ENCODE assay signal across 12 mouse cellular contexts in genomic region chr3:52662164-52662908, GRCm38 (mm10).
DNase-seq lines count a peak whose midpoint lies in the region; ATAC-seq lines count a peak whose summit lies in the region.
"Had no signal": no experiment of that assay in that cellular context is flagged by ENCODE, and none has a peak within 500 bp of the region (broad histone marks: within the 10 kb centered on the region; RNA-seq: fewer than 3 reads in every experiment).

No protein-coding gene starts in this region.

- no peaks in the 10 kb centered on the region for H3K27me3 ChIP-seq in forebrain, embryonic 10.5 days (ENCODE audit: poor library complexity, severe bottlenecking)
- peaks cover 2% of the 10 kb centered on the region; the same call in 1 of the 2 replicates for H3K27me3 ChIP-seq in forebrain, embryonic 12.5 days
- H3K27me3 ChIP-seq in neural tube, embryonic 15.5 days (replicated peaks), result peaks cover 3% of the 10 kb centered on the region; the same call in 1 of the 2 replicates

- no peak overlapping the region for H3K4me2 ChIP-seq in forebrain, embryonic 12.5 days
- no peak overlapping the region for H3K4me2 ChIP-seq in neural tube, embryonic 15.5 days
- H3K4me2 ChIP-seq: liver, embryonic 11.5 days had no signal

- ATAC-seq in forebrain, embryonic 12.5 days (ENCODE audit: low FRiP score), result no peak
- ATAC-seq in neural tube, embryonic 15.5 days (ENCODE audit: low FRiP score), result peak; percentile 35; the same call in 1 of the 2 replicates

- no peak overlapping the region for H3K4me3 ChIP-seq in forebrain, embryonic 10.5 days
- H3K4me3 ChIP-seq in forebrain, embryonic 12.5 days (replicated peaks), result no peak overlapping the region
- no peak overlapping the region for H3K4me3 ChIP-seq in neural tube, embryonic 15.5 days (replicated peaks)
- H3K4me3 ChIP-seq: heart, adult 2 months had no signal

- no peak overlapping the region for H3K9ac ChIP-seq in forebrain, embryonic 12.5 days
- no peak overlapping the region for H3K9ac ChIP-seq in neural tube, embryonic 15.5 days (replicated peaks)

- H3K27ac ChIP-seq in forebrain, embryonic 10.5 days, result peak overlapping the region; percentile 44
- no peak overlapping the region for H3K27ac ChIP-seq in forebrain, embryonic 12.5 days
- H3K27ac ChIP-seq in neural tube, embryonic 15.5 days (replicated peaks), result no peak overlapping the region
- H3K27ac ChIP-seq: heart, adult 2 months had no signal

- no peaks in the 10 kb centered on the region for H3K9me3 ChIP-seq in forebrain, embryonic 10.5 days
- no peaks in the 10 kb centered on the region for H3K9me3 ChIP-seq in forebrain, embryonic 12.5 days
- no peaks in the 10 kb centered on the region for H3K9me3 ChIP-seq in neural tube, embryonic 15.5 days (replicated peaks)

- DNase-seq in forebrain, embryonic 10.5 days (ENCODE audit: extremely low spot score, low spot score), result no peak
- no peak for DNase-seq in neural tube, embryonic 10.5 days (ENCODE audit: extremely low spot score, low spot score)
- DNase-seq in cerebellum, postnatal 36 days, result peak; percentile 55
- DNase-seq in layer of hippocampus, postnatal 10 days (ENCODE audit: low spot score in 2 of 2), result peak; percentile 53 to 60
- no peak for DNase-seq in kidney, postnatal 36 days
- no peak for DNase-seq in adrenal gland, adult 8-10 months
- DNase-seq: heart, adult 2 months; heart, postnatal 14 days; kidney, adult 18-20 months had no signal

- H3K4me1 ChIP-seq in forebrain, embryonic 10.5 days, result peaks cover 23% of the 10 kb centered on the region
- H3K4me1 ChIP-seq in forebrain, embryonic 12.5 days, result peaks cover 8% of the 10 kb centered on the region
- peaks cover 11% of the 10 kb centered on the region for H3K4me1 ChIP-seq in neural tube, embryonic 15.5 days

- WGBS in forebrain, embryonic 10.5 days, result 92% methylated on average over 15 of the region's 15 CpGs
- WGBS in forebrain, embryonic 12.5 days, result 81% methylated on average over 15 of the region's 15 CpGs
- 86% methylated on average over 15 of the region's 15 CpGs for WGBS in neural tube, embryonic 15.5 days

- no peaks in the 10 kb centered on the region for H3K36me3 ChIP-seq in forebrain, embryonic 10.5 days (replicated peaks)
- H3K36me3 ChIP-seq in forebrain, embryonic 12.5 days (replicated peaks), result no peaks in the 10 kb centered on the region
- no peaks in the 10 kb centered on the region for H3K36me3 ChIP-seq in neural tube, embryonic 15.5 days

Comparison
In these comparisons a context has a peak if more than half of its experiments do, and no peak if none do; other contexts are left out.
1. DNase-seq: peak in cerebellum, postnatal 36 days (2 of 2) and layer of hippocampus, postnatal 10 days (2 of 2); none in forebrain, embryonic 10.5 days (single experiment), neural tube, embryonic 10.5 days (single experiment), kidney, postnatal 36 days (0 of 2) and adrenal gland, adult 8-10 months (single experiment).